Mouse (Mus musculus): ENCODE measurements around the gene Mthfd1l.

Gene Mthfd1l

DNA sequence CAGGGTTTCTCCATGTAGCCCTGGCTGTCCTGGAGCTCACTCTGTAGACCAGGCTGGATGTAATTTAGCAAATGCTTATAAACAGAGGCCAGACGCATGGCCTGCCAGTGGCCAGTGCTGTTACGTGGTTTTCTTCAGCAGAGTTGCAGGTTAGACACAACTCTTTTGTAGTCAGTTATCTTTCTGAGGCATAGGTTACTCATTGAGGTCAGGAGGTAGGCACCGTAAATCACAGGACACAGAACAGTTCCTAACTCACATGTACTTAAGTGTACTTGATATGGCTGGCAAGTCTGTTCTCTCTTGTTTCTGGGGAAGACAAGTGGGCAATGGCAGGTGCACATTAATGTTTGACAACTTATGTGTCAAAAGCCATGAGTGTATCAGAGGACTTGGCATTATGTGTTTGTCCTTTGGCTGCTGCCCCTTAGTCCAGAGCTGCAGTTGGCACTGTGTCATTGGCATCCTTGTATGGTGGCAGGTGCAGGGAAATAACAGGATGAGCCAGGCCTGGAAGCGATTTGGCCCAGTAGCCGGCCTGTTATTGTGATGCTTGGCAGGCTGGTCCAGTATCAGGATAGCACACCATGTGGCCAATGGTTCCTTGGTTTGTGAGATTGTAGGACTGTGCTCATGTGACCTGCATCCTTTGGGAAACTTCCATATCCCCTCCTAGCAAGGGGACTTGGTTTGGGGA lies 6.0 kb downstream of the Mthfd1l start:
- DNase-seq, result no peak

- DNase-seq, result no peak
These were observed 7.3 kb downstream of the Mthfd1l start for GRCm38 (mm10) chr10:3980231-3980630.

- no peak for DNase-seq
These were observed 17.5 kb downstream of the Mthfd1l start for GRCm38 (mm10) chr10:3990295-3990883.

DNA sequence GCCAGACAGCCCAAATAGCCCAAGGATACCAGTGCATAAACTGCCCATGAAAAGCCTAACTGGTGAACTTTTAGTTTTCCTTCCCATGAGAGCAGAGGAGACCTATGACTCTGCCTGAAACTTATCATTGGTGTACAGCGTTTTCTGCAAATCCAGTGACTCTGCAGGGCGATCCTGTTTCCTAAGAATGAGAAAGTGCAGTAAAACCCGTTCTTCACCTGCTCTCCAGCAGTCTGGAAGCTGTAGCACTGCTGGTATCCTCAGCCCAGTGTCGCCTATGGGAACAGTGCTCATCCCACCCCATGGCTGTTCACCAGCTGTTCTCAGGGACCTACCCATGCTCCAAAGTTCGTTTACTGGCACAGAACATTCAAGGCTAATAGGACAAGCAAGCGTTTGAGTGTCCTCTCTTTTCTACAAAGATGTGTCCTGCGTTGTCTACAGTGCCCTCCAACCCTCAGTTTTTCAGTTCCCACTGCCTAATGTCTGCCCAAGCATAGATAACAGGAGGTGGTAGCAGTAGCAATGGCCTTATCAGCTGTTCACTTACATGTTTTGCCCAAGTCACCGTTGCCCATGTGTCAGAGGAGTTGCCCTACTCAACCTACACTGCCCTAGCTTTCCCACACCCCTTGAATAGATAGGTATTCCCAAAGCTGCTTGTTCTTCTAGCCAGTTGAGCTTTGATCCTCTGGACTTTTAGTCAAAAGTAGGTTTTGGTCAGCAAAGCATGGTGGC lies 20.6 kb downstream of the Mthfd1l start:
- no peak for DNase-seq

DNA sequence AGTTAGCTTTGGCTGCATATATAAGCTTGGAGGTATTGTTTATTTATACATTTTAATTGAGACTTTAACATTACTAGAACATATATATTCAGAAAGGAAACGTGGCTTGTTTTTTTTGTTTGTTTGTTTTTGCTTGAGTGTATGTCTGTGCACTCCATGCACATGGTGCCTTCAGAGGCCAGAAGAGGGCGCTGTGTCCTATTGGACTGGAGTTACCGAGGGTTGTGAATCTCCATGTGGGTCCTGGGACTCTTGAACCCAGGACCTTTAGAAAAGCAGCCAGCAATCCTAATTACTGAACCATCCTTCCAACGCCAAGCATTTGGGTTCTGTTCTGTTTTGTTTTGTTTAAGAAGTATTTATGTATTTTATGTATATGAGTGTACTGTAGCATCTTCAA lies 22.4 kb downstream of the Mthfd1l start:
- DNase-seq, result no peak

GRCm38 (mm10) chr10:3996170-3996876 lies 23.4 kb downstream of the Mthfd1l start:
- peak; percentile 68 for DNase-seq

DNA sequence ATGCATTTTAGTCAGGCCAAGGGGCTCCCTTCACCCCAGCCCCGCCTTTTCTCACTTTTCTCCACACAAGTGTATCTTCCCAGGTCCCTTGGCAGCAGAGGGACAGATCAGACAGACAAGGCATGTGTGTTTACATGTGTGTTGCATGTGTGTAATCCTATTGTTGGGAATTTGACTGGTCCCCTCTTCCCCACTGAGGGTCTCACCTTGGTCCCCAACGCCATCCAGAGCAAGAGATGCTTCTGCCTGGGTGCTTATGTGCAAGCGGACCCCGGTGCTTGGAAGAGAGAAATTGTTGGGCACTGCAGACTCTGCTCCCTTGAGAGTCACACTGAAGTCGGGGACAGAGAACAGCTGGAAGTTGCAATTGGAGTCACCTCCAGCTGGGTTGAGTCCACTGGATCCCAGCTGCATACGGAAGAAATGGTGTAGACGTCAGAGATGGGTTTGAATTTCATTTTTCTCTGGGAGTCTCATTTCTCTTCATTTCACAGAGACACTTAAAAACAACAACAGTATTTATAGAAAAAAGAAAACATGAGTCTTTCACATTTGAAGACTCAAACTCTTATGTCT lies 25.0 kb downstream of the Mthfd1l start:
- no peak for DNase-seq

DNA sequence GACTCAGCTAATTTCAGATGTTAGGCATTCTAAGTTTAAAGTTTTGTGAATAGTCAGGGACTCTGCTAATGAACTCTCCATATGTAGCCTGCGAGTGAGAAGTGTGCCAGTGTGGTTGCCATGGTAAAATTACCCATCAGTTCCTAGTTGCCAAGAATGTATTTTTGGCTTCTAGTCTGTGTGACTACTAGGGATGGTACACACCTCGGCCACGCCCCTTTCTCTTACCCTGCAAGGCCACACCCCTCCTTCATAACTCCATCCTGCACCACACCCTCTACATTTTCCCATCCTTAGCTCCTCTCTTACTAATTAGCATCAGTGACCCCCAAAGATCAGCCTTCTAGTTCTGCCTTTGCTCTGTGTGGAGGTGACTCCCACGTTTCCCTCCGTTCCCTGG lies 29.8 kb downstream of the Mthfd1l start:
- no peak for DNase-seq

DNA sequence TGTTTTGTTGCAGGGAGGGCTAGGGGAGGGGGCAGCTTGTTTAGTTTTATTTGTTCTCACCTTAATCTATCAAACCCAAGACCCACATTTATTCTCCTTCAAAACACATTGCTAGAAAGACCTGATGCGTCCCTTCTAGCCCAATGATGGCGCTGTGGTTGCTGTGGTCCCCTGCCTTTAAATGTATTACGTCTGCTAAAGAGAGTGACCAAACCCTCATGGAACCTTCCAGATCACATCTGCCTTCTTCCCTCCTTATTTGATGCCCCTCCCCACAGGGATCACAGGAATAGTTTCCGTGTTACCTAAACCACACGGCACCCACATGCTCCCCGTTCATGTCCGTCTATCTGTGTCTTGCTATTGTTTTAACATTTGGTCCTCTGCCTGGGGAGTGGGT lies 32.3 kb downstream of the Mthfd1l start:
- no peak for DNase-seq

DNA sequence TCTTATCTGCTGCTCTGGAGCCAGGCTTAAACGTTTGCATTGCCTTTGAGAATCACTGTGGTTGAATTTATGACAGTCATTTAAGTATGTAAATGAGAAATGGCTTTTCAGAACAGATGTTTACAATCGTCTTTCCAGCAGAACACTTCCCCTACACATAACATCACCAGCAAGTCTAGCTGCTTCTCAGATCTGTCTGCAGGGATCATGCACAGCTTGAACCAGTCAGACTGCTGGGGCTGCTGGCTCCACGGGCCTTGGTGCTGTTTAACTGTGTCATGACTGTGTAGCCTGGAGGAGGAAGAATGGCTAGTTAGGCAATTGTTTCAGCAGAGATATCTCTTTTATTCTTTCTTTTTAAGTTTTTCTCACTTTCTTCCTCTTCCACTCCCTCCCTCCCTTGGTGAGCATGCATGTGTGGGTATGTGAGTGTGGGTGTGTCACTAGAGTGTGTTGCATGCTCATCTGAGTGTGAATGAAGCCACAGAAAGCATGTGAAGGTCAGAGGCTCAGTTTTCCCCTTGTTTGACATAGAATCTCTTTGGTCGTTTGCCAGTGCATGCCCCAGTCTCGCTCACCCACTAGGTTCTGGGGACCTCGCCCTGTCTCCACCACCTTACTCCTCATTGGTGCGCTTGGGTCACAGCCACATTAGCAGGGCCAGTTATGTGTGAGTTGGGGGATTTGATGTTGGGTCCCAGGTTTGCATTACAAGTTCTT lies 33.5 kb downstream of the Mthfd1l start:
- peak; percentile 11 for DNase-seq

- DNase-seq, result no peak
These were observed 49.8 kb downstream of the Mthfd1l start for GRCm38 (mm10) chr10:4022628-4023303.

DNA sequence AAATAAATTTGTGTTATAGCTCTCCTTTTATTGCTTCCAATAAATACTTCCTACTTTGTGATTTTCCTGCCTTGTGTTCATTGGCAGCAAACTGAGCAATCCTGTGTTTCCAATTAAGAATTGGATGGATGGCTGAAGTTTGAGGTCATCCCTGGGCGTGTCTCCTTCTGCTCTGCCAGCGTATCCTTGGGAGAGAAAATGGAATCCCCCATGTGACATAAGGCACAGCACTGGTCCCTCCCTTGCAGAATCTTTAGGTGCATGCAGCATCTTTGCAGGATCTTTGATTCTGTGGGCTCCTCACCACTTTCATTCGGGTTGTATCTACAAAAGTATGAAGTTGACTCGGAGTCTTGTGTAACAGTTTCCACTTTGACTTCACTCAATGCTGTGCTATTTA lies 53.7 kb downstream of the Mthfd1l start:
- no peak for DNase-seq

- DNase-seq, result no peak
These were observed 54.5 kb downstream of the Mthfd1l start for GRCm38 (mm10) chr10:4027466-4027865.

DNA sequence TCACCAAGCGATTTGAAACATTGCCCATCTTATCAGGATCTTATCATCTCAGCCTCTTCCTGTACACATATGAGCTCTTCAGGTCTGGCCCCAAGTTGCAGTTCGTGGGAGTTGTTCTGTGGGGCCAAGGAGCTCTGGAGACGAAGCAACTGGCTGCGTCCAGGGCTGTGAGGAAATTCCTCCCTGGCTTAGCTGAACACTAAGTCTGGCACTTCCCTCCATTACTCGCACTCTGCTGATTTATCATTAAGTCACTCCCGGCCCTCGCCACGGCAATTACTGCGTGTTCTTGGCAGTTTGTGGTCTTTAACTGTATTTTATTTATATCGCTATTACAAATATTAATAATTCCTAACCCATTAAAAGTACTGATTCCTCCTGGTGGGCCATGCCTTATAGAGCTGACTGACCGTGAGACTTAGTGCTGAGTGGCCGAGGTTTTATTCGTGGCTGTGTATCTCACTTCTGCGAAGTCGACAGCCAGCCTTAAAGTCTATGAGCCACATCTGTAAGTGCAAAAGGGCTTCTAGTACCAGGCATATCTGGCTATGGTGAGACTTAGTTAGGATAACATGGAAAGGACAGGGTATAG lies 56.0 kb downstream of the Mthfd1l start:
- no peak for DNase-seq

GRCm38 (mm10) chr10:4033761-4034160 lies 60.8 kb downstream of the Mthfd1l start:
- DNase-seq, result no peak

- DNase-seq, result no peak
These were observed 63.6 kb downstream of the Mthfd1l start for GRCm38 (mm10) chr10:4036476-4036875.

- DNase-seq, result peak; percentile 10
These were observed 64.1 kb downstream of the Mthfd1l start for GRCm38 (mm10) chr10:4037066-4037465.

GRCm38 (mm10) chr10:4038576-4038975 lies 65.7 kb downstream of the Mthfd1l start:
- DNase-seq, result no peak

DNA sequence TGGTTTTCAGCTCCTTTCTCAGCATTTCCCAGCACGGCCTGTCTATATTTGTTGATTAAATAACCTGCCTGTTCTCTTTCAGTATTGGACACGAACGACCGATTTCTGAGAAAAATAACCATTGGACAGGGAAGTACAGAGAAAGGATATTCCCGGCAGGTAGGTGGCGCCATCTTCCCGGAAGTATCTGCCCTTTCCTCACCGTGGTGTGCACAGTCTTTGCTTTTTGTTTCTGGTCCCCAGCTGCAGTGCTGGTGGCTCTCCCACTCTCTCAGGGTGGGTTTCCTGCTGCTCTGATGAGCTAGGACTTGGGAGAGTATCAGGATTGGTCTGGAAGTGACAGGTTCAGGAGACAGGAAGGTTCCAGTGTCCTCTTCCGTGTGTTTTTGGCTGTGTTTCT lies 68.8 kb downstream of the Mthfd1l start:
- DNase-seq, result peak; percentile 46

DNA sequence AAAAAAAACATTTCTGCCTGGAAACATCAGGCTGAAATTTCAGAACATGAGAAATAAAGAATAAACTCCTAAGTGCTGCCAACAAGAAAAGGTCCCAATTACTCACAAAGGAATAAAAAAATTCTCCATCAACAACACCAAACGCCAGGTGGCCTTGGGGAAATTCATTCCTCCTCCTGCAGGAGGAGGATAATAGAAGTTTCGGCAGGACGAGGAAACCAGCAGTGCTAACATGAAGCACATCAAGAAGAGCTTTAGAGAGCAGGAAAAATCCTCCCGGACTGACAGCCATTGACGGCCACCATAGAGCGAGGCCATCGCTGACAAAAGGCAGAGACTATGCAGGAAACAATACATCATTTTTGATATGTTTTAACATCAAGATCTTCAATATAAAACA lies 71.5 kb downstream of the Mthfd1l start:
- DNase-seq, result no peak

DNA sequence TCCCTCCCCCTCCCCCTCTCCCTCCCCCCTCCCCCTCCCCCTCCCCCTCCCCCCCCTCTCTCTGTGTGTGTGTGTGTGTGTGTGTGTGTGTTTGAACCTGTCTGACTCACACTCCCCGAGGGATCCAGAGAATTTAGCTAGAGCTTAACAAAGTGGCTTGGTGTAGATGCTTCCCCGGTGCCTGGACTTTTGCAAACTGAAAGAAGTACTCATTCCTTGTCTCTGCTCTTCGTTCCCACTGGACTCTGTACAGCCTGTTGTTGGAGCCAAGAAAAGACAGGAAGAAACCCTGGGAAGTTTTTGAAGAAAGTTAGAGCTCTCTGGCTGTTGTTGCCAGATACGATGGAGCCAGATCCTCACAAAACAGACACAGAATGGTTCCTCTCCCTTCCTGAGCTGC lies 73.6 kb downstream of the Mthfd1l start:
- no peak for DNase-seq

Measured in right cerebral cortex, adult 18-20 months (tissue).